Mouse (Mus musculus) right cerebral cortex, postnatal 25 days (tissue): ENCODE data around the gene Ankfn1.

Experiments used
- DNase-seq: peaks from one replicate; pipeline ENCODE4 v3.0.0; 2022

The Ankfn1 gene

DNA sequence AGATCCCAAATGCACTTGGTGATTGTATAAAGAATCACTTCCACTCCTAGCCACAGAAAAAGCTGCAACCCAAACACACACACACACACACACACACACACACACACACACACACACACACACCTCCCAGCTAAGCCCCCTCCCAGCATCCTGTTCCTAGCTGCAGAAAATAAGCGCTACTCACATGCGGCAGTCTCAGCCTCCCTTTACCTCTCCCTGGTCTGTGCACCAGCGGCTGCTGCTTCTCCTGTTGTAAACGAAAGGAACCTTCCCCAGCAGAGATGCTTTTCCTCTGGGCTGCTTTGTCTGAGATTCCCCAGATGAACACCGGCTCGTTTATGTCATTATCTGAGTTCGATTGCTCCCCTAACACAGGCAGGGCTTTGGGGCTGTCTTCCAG, at the start of gene Ankfn1:
TSS of gene Ankfn1 (minus strand) at position 223 of the 400 bp plus-strand sequence.
- peak; percentile 13 for DNase-seq

- no peak for DNase-seq
These were observed 46.4 kb upstream of the Ankfn1 start for GRCm38 (mm10) chr11:89823661-89824446.

DNA sequence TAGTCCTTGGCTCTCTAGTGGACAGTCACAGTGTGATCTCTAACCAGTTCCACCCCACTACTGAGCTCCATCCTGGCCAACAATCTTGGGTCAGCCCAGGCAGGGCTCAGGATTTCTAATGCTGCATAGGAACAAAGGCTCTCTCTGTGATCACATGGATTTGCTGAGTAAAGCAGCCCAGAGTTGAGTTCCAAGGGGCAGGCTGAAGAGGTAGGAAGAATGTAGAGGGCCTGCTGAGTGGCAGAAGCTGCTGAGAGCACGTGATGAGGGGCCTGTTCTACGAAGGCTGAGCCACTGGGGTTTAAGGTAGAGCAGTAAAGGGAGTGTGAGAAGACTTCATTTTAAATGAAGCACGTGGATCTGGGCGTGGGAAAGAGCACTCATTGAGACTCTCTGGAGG, 41.1 kb upstream of the Ankfn1 start:
- no peak for DNase-seq

- no peak for DNase-seq
These were observed 34.0 kb upstream of the Ankfn1 start for GRCm38 (mm10) chr11:89811403-89811802.

DNA sequence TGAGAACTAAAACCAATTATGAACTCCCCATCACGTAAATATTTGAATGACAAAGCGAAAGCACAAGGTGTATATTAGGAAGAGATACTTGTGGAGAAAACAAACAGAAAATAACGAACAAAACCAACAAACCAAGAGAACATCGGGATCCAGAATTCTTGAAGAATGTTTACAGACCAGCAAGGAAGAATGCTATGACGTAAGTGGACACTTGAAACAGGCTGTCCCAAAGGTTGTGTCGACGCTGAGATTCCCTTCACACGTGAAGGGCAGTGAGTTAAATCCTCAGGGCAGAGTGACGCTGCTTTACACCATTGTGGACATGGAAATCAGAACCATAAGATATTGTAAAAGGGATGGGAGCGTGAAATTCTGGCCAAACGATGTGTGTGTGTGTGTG, 30.5 kb upstream of the Ankfn1 start:
- DNase-seq: no peak

DNA sequence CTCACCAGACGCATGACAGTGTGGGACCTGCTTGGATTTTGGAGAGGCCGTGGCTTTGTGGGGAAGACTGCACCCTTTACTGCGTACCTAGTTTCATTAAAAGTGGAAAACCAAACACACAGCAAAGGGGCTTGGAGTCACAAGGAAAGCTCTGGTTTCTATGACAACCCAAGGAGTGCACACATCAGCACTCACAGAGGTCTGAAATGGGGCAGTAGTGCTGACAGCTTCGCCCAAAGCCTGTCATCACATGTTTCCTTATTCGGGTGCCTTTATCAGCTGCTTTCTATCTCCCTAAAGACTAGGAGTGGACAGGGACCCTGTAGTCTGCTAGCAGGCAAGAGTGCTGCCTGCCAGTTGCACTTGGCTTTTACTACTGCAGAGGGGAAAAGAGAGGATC, 27.4 kb upstream of the Ankfn1 start:
- DNase-seq: no peak

- DNase-seq: no peak
These were observed 26.5 kb upstream of the Ankfn1 start for GRCm38 (mm10) chr11:89803974-89804373.

- no peak for DNase-seq
These were observed 15.3 kb upstream of the Ankfn1 start for GRCm38 (mm10) chr11:89792709-89793108.

DNA sequence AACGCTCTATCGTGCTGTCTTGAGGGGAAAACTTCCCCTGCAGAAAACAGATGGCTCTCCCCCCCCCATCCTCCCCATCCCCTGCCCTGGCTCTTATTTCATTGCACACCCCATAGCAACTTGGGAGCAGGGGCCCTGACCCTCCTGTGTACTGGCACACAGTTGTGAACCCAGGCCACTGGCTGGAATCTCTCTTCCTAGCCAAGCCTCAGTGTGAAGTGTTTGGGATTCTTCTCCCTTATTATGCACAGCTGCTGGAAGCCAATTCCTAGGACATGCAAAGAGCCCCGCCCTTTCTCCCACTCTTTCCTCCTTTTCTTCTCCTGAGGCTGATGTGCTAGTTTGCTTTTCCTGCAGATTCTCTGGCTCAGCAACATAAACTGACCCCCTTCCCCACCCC, 1.4 kb downstream of the Ankfn1 start:
- no peak for DNase-seq

GRCm38 (mm10) chr11:89774913-89775312, 2.5 kb downstream of the Ankfn1 start:
- DNase-seq: no peak

GRCm38 (mm10) chr11:89772941-89773340, 4.5 kb downstream of the Ankfn1 start:
- no peak for DNase-seq

- DNase-seq: no peak
These were observed 11.7 kb downstream of the Ankfn1 start for GRCm38 (mm10) chr11:89765770-89766148.

DNA sequence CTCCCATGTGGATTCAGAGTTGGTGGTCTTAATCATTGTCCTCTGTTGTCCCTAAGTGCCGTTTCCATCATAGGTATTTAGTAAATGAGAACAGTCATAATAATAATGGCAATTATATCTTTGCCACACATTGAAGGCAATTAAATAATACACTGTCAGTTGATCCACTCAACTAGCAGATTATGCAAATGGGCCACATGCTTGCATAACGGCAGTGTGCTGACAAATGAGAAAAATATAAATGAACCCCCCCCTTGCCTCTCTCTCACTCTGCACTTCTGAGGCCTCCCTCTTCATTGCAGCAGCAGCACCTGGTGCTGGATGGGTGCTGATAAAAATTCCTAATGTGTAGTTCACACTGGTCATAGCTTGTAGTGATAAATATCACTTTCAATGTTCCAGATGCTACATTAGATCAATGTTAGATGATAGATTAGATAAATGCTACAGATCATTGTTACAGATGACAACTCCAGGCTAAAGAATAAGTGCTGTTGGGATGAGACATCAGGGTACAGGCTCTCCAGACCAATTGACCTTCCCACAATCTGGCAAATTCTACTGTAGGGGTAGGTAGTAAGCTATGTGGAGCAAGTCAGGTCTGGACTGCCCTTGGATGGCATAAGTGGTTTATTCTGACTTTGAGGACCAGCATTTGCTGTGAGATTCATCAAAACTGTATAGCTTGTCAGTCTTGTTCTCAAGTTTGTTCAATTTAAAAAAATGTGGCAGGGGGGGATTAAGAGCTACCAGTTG, 12.3 kb downstream of the Ankfn1 start:
- DNase-seq: no peak

- DNase-seq: no peak
These were observed 43.3 kb downstream of the Ankfn1 start for GRCm38 (mm10) chr11:89733973-89734693.

- no peak for DNase-seq
These were observed 43.9 kb downstream of the Ankfn1 start for GRCm38 (mm10) chr11:89733526-89733925.

DNA sequence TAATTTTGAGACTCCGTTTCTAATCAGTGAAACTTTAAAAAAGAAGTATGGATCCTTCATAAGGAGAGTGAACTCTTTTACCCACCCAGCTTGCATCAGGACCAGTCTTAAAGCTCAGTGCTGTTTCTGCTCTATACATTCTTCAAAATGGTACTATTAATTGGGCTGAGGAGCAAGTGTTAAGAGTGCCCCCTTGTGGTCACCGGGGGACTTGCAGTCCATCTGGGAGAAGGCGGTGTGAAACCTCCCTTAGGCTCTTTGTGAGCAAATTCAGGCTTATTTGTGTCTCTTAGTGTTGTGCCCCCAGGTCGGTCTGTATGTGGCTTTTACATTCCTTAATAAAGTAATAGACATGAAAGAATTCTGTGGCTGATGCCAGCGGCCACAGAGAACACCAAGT, 56.6 kb downstream of the Ankfn1 start:
- DNase-seq: peak; percentile 66

- DNase-seq: no peak
These were observed 58.9 kb downstream of the Ankfn1 start for GRCm38 (mm10) chr11:89718491-89718982.

GRCm38 (mm10) chr11:89716351-89716750, 61.1 kb downstream of the Ankfn1 start:
- no peak for DNase-seq

DNA sequence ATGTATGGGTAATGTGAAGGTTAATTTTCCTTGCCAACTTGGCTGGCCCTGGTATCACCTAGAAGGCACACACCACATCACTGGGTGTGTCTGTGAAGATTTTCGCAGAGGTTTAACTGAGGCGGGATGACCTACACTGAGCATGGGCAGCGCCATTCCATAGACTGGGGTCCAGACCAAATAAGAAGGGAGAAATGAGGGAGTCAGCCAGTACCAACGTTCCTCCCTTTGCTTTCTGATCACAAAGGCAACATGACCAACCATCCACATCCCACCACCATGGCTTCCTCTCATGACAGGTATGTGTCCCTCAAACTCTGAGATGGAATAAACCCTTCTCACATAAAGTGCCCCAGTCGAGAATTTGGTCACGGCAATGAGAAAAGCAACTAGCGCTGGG, 68.9 kb downstream of the Ankfn1 start:
- DNase-seq: no peak

GRCm38 (mm10) chr11:89696431-89697403, 80.7 kb downstream of the Ankfn1 start:
- peak; percentile 12 for DNase-seq

GRCm38 (mm10) chr11:89693686-89694085, 83.8 kb downstream of the Ankfn1 start:
- no peak for DNase-seq

GRCm38 (mm10) chr11:89676922-89677321, 100.5 kb downstream of the Ankfn1 start:
- DNase-seq: no peak
